Mouse (Mus musculus): Measurements from ENCODE around the gene Phf1. TPM values are rescaled to one million over a fixed set of nuclear protein-coding genes. Genes with fewer than 3 reads are reported as not detected.

Phf1 gene
- polyA plus RNA-seq, 1 experiment from 2014 or later: 6.4 TPM

GRCm38 (mm10) chr17:26959815-26960214, 27.0 kb downstream of the Phf1 start:
- H3K27me3 ChIP-seq (replicated peaks; ENCODE audit: control insufficient read depth, insufficient read depth, low read length): no peaks in the 10 kb centered on the region
- no peak overlapping the region for H3K4me2 ChIP-seq (ENCODE audit: low read length)
- H3K27ac ChIP-seq (ENCODE audit: low read depth): no peak overlapping the region
- H3K9me3 ChIP-seq (ENCODE audit: control insufficient read depth, low read length): no peaks in the 10 kb centered on the region
- no peak overlapping the region for H3K9ac ChIP-seq (ENCODE audit: low read length)
- 95% methylated on average over 4 of the region's 4 CpGs for WGBS
- peaks cover 85% of the 10 kb centered on the region for H3K36me3 ChIP-seq (ENCODE audit: control insufficient read depth, insufficient read depth, low read length)
- H3K4me1 ChIP-seq (replicated peaks; ENCODE audit: control insufficient read depth, insufficient read depth, low read length): no peaks in the 10 kb centered on the region
- H3K4me3 ChIP-seq (ENCODE audit: low read depth, low read length): no peak overlapping the region
- DNase-seq (ENCODE audit: low spot score): no peak
- no peak for ATAC-seq (replicated peaks; ENCODE audit: low FRiP score, low TSS enrichment, low read depth)

DNA sequence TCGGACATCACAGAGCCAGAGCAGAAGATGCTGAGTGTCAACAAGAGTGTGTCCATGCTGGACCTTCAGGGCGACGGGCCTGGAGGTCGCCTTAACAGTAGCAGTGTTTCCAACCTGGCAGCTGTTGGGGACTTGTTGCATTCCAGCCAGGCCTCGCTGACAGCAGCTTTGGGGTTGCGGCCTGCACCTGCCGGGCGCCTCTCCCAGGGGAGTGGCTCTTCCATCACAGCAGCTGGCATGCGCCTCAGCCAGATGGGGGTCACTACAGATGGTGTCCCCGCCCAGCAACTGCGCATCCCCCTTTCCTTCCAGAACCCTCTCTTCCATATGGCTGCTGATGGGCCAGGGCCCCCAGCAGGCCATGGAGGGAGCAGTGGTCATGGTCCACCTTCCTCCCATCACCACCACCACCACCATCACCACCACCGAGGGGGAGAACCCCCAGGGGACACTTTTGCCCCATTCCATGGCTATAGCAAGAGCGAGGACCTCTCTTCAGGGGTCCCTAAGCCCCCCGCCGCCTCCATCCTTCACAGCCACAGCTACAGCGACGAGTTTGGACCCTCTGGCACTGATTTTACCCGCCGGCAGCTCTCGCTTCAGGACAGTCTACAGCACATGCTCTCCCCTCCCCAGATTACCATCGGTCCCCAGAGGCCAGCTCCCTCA, 28.9 kb downstream of the Phf1 start:
- H3K9ac ChIP-seq (ENCODE audit: low read length): no peak overlapping the region
- no peak overlapping the region for H3K4me2 ChIP-seq (ENCODE audit: low read length)
- no peak for ATAC-seq (replicated peaks; ENCODE audit: low FRiP score, low TSS enrichment, low read depth)
- 91% methylated on average over 21 of the region's 21 CpGs for WGBS
- no peaks in the 10 kb centered on the region for H3K9me3 ChIP-seq (ENCODE audit: control insufficient read depth, low read length)
- DNase-seq (ENCODE audit: low spot score): no peak
- no peak overlapping the region for H3K27ac ChIP-seq (ENCODE audit: low read depth)
- no peaks in the 10 kb centered on the region for H3K4me1 ChIP-seq (replicated peaks; ENCODE audit: control insufficient read depth, insufficient read depth, low read length)
- H3K4me3 ChIP-seq (ENCODE audit: low read depth, low read length): no peak overlapping the region
- no peaks in the 10 kb centered on the region for H3K27me3 ChIP-seq (replicated peaks; ENCODE audit: control insufficient read depth, insufficient read depth, low read length)
- H3K36me3 ChIP-seq (ENCODE audit: control insufficient read depth, insufficient read depth, low read length): peaks cover 86% of the 10 kb centered on the region

GRCm38 (mm10) chr17:26966993-26967392, 34.1 kb downstream of the Phf1 start:
- Histone ChIP-seq H3K4me1 (replicated peaks; ENCODE audit: control insufficient read depth, insufficient read depth, low read length) (peaks cover 7% of the 10 kb centered on the region; the same call in 1 of the 2 replicates), H3K4me2 (ENCODE audit: low read length) (no peak overlapping the region), H3K27me3 (replicated peaks; ENCODE audit: control insufficient read depth, insufficient read depth, low read length) (no peaks in the 10 kb centered on the region), H3K36me3 (ENCODE audit: control insufficient read depth, insufficient read depth, low read length) (peaks cover 55% of the 10 kb centered on the region), H3K9ac (ENCODE audit: low read length) (no peak overlapping the region), H3K4me3 (ENCODE audit: low read depth, low read length) (no peak overlapping the region), H3K9me3 (ENCODE audit: control insufficient read depth, low read length) (no peaks in the 10 kb centered on the region), H3K27ac (ENCODE audit: low read depth) (no peak overlapping the region)
- ATAC-seq (replicated peaks; ENCODE audit: low FRiP score, low TSS enrichment, low read depth): no peak
- 92% methylated on average over 11 of the region's 11 CpGs for WGBS
- no peak for DNase-seq (ENCODE audit: low spot score)

DNA sequence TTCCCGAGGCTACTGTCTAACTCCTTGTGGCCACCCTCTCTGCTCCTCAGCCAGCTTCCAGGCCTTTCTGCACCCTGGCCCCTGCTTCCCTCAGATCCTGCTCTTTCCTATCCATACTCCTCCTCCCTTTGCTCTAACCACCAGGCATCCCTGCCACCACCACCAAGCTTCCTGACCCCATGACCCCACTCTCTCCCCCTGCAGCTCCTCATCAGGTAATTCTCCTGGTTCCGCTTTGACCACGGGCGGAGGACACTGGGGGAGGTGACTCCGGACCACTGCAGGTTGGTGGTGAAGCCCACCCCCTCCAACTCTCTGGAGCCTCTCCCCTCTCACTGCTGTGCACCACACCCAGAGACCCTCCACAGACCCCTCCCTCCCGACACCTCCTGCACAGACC, 34.6 kb downstream of the Phf1 start:
- Histone ChIP-seq H3K9ac (ENCODE audit: low read length) (no peak overlapping the region), H3K4me2 (ENCODE audit: low read length) (no peak overlapping the region), H3K27ac (ENCODE audit: low read depth) (no peak overlapping the region), H3K27me3 (replicated peaks; ENCODE audit: control insufficient read depth, insufficient read depth, low read length) (no peaks in the 10 kb centered on the region), H3K9me3 (ENCODE audit: control insufficient read depth, low read length) (no peaks in the 10 kb centered on the region), H3K4me3 (ENCODE audit: low read depth, low read length) (no peak overlapping the region), H3K4me1 (replicated peaks; ENCODE audit: control insufficient read depth, insufficient read depth, low read length) (peaks cover 8% of the 10 kb centered on the region; the same call in 1 of the 2 replicates), H3K36me3 (ENCODE audit: control insufficient read depth, insufficient read depth, low read length) (peaks cover 50% of the 10 kb centered on the region)
- 79% methylated on average over 6 of the region's 6 CpGs for WGBS
- DNase-seq (ENCODE audit: low spot score): no peak
- ATAC-seq (replicated peaks; ENCODE audit: low FRiP score, low TSS enrichment, low read depth): no peak

GRCm38 (mm10) chr17:26968200-26968611, 35.4 kb downstream of the Phf1 start:
- Histone ChIP-seq H3K9me3 (ENCODE audit: control insufficient read depth, low read length) (no peaks in the 10 kb centered on the region), H3K4me3 (ENCODE audit: low read depth, low read length) (no peak overlapping the region), H3K9ac (ENCODE audit: low read length) (no peak overlapping the region), H3K27ac (ENCODE audit: low read depth) (no peak overlapping the region), H3K4me1 (replicated peaks; ENCODE audit: control insufficient read depth, insufficient read depth, low read length) (peaks cover 8% of the 10 kb centered on the region; the same call in 1 of the 2 replicates), H3K27me3 (replicated peaks; ENCODE audit: control insufficient read depth, insufficient read depth, low read length) (no peaks in the 10 kb centered on the region), H3K36me3 (ENCODE audit: control insufficient read depth, insufficient read depth, low read length) (peaks cover 43% of the 10 kb centered on the region), H3K4me2 (ENCODE audit: low read length) (no peak overlapping the region)
- DNase-seq (ENCODE audit: low spot score) (no peak), ATAC-seq (replicated peaks; ENCODE audit: low FRiP score, low TSS enrichment, low read depth) (no peak)
- 83% methylated on average over 6 of the region's 6 CpGs for WGBS

DNA sequence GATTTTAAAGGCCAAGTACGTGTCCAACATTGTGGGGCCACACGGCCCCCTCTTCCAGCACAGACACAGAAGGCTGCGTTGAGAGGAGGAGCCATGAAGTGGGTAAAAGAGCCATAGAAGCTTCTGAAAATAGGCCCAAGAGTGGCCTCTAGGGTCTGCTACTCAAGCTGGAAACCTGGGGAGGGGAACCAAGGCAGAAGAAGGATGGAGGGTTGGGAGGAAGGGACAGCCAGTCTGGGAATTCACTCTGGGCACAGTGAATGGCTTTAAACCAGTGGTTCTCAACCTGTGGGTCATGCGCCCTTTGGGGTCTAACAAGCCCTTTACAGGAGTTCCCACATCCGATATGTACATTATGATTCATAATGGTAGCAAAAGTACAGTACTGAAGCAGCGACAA, 36.4 kb downstream of the Phf1 start:
- no peak overlapping the region for H3K27ac ChIP-seq (ENCODE audit: low read depth)
- ATAC-seq (replicated peaks; ENCODE audit: low FRiP score, low TSS enrichment, low read depth) (no peak), DNase-seq (ENCODE audit: low spot score) (no peak)
- H3K27me3 ChIP-seq (replicated peaks; ENCODE audit: control insufficient read depth, insufficient read depth, low read length): no peaks in the 10 kb centered on the region
- H3K9me3 ChIP-seq (ENCODE audit: control insufficient read depth, low read length): no peaks in the 10 kb centered on the region
- H3K4me2 ChIP-seq (ENCODE audit: low read length): no peak overlapping the region
- peaks cover 36% of the 10 kb centered on the region for H3K36me3 ChIP-seq (ENCODE audit: control insufficient read depth, insufficient read depth, low read length)
- WGBS: 90% methylated on average over 6 of the region's 6 CpGs
- no peak overlapping the region for H3K9ac ChIP-seq (ENCODE audit: low read length)
- peaks cover 16% of the 10 kb centered on the region for H3K4me1 ChIP-seq (replicated peaks; ENCODE audit: control insufficient read depth, insufficient read depth, low read length)
- no peak overlapping the region for H3K4me3 ChIP-seq (ENCODE audit: low read depth, low read length)

DNA sequence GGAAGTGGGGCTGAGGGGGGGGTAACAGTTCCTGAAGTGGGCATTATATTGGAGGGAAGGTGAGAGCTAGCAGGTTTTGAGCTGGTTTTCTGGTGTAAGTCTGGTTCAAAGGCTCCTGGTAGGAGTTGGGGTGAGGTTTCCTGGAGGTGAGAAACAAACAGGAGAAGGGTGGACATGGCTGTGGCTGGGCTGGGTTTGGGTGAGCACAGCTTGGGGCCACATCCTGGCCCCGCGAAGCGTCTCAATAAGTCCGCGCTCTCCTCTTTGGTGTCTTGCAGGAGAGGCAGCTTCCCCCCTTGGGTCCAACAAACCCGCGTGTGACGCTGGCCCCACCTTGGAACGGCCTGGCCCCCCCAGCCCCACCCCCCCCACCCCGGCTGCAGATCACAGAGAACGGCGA, 37.4 kb downstream of the Phf1 start:
- DNase-seq (ENCODE audit: low spot score): no peak
- ATAC-seq (replicated peaks; ENCODE audit: low FRiP score, low TSS enrichment, low read depth): no peak
- no peak overlapping the region for H3K27ac ChIP-seq (ENCODE audit: low read depth)
- H3K9me3 ChIP-seq (ENCODE audit: control insufficient read depth, low read length): no peaks in the 10 kb centered on the region
- H3K4me2 ChIP-seq (ENCODE audit: low read length): no peak overlapping the region
- no peaks in the 10 kb centered on the region for H3K27me3 ChIP-seq (replicated peaks; ENCODE audit: control insufficient read depth, insufficient read depth, low read length)
- WGBS: 70% methylated on average over 12 of the region's 12 CpGs
- H3K36me3 ChIP-seq (ENCODE audit: control insufficient read depth, insufficient read depth, low read length): peaks cover 35% of the 10 kb centered on the region
- H3K4me1 ChIP-seq (replicated peaks; ENCODE audit: control insufficient read depth, insufficient read depth, low read length): peaks cover 20% of the 10 kb centered on the region
- no peak overlapping the region for H3K4me3 ChIP-seq (ENCODE audit: low read depth, low read length)
- H3K9ac ChIP-seq (ENCODE audit: low read length): no peak overlapping the region

GRCm38 (mm10) chr17:26971247-26971905, 38.5 kb downstream of the Phf1 start:
- Histone ChIP-seq H3K4me3 (ENCODE audit: low read depth, low read length) (peak overlapping the region; percentile 87; the same call in 1 of the 2 replicates), H3K4me1 (replicated peaks; ENCODE audit: control insufficient read depth, insufficient read depth, low read length) (peaks cover 20% of the 10 kb centered on the region), H3K36me3 (ENCODE audit: control insufficient read depth, insufficient read depth, low read length) (peaks cover 37% of the 10 kb centered on the region), H3K27ac (ENCODE audit: low read depth) (peak overlapping the region; percentile 47; the same call in 1 of the 2 replicates), H3K9me3 (ENCODE audit: control insufficient read depth, low read length) (no peaks in the 10 kb centered on the region), H3K4me2 (ENCODE audit: low read length) (peak overlapping the region; percentile 94), H3K9ac (ENCODE audit: low read length) (peak overlapping the region; percentile 74; the same call in 1 of the 2 replicates), H3K27me3 (replicated peaks; ENCODE audit: control insufficient read depth, insufficient read depth, low read length) (no peaks in the 10 kb centered on the region)
- DNase-seq (ENCODE audit: low spot score) (no peak), ATAC-seq (replicated peaks; ENCODE audit: low FRiP score, low TSS enrichment, low read depth) (no peak)
- 60% methylated on average over 8 of the region's 8 CpGs for WGBS
